8 mouse cellular contexts compared by ENCODE assay signal in genomic region chr11:26385971-26386370, GRCm38 (mm10). TPM values are rescaled to one million over a fixed set of nuclear protein-coding genes. Genes with fewer than 3 reads are reported as not detected.
DNase-seq lines count a peak whose midpoint lies in the region; ATAC-seq and TF ChIP-seq lines count a peak whose summit lies in the region.

Gene Fancl (plus strand): TSS chr11:26386135.

- no peaks in the 10 kb centered on the region for H3K9me3 ChIP-seq in limb, embryonic 10.5 days (replicated peaks)
- H3K9me3 ChIP-seq in neural tube, embryonic 15.5 days (replicated peaks): no peaks in the 10 kb centered on the region

- intact Hi-C loops in gastrocnemius, adult 2 months (cut with DNase I): loop anchor here (10.0 kb wide), 1 partner anchor 209 kb away; the partner anchor contains the start of genes Gm6899 and Vrk2
- intact Hi-C loops in gastrocnemius, postnatal 14 days (cut with DNase I; ENCODE audit: low total_unique reads): no loop called here

- peak within 1 kb of the TSS; percentile 74 for H3K9ac ChIP-seq in neural tube, embryonic 15.5 days (replicated peaks)

- WGBS in limb, embryonic 10.5 days: 91% methylated on average over 2 of the region's 2 CpGs
- 97% methylated on average over 2 of the region's 2 CpGs for WGBS in neural tube, embryonic 15.5 days

- H3K27ac ChIP-seq in gastrocnemius, adult 2 months: peak within 1 kb of the TSS; percentile 95
- H3K27ac ChIP-seq in embryonic fibroblast, embryonic 13.5 days (ENCODE audit: insufficient read depth, low read length): no peak within 1 kb of the TSS
- H3K27ac ChIP-seq in limb, embryonic 10.5 days: peak within 1 kb of the TSS; percentile 97
- H3K27ac ChIP-seq in neural tube, embryonic 15.5 days (replicated peaks): peak within 1 kb of the TSS; percentile 91

- H3K36me3 ChIP-seq in limb, embryonic 10.5 days: peaks cover 3% of the 10 kb centered on the region
- no peaks in the 10 kb centered on the region for H3K36me3 ChIP-seq in neural tube, embryonic 15.5 days

- peak within 1 kb of the TSS; percentile 89 for H3K4me3 ChIP-seq in gastrocnemius, adult 2 months
- H3K4me3 ChIP-seq in embryonic fibroblast, embryonic 13.5 days (ENCODE audit: insufficient read depth, low read length): peak within 1 kb of the TSS; percentile 80
- H3K4me3 ChIP-seq in limb, embryonic 10.5 days: peak within 1 kb of the TSS; percentile 65
- peak within 1 kb of the TSS; percentile 91 for H3K4me3 ChIP-seq in neural tube, embryonic 15.5 days (replicated peaks)

- no peak for ATAC-seq in neural tube, embryonic 15.5 days (ENCODE audit: low FRiP score)

- no peak for TF ChIP-seq CTCF in gastrocnemius, adult 2 months (IDR thresholded peaks at IDR 0.05)
- TF ChIP-seq CTCF in embryonic fibroblast, embryonic 13.5 days (IDR thresholded peaks at IDR 0.05; ENCODE audit: borderline replicate concordance, insufficient read depth, low read length): no peak

- H3K27me3 ChIP-seq in limb, embryonic 10.5 days (ENCODE audit: low read depth, poor library complexity, severe bottlenecking): no peaks in the 10 kb centered on the region
- no peaks in the 10 kb centered on the region for H3K27me3 ChIP-seq in neural tube, embryonic 15.5 days (replicated peaks)

- H3K4me2 ChIP-seq in neural tube, embryonic 15.5 days: peak within 1 kb of the TSS; percentile 73

- TF ChIP-seq POLR2A in embryonic fibroblast, embryonic 13.5 days (IDR thresholded peaks at IDR 0.05; ENCODE audit: low read depth, low read length): no peak

- no peaks in the 10 kb centered on the region for H3K4me1 ChIP-seq in embryonic fibroblast, embryonic 13.5 days (ENCODE audit: control insufficient read depth, insufficient read depth, low read length)
- H3K4me1 ChIP-seq in limb, embryonic 10.5 days: peaks cover 6% of the 10 kb centered on the region
- peaks cover 6% of the 10 kb centered on the region; the same call in 1 of the 2 replicates for H3K4me1 ChIP-seq in neural tube, embryonic 15.5 days

- DNase-seq in gastrocnemius, adult 2 months: no peak
- DNase-seq in gastrocnemius, postnatal 14 days: no peak
- peak; percentile 46 for DNase-seq in 416B (ENCODE audit: low read depth)
- no peak for DNase-seq in limb, embryonic 10.5 days (ENCODE audit: low spot score)
- no peak for DNase-seq in left cerebral cortex, adult 8-10 months (ENCODE audit: low spot score in 2 of 2)
- no peak for DNase-seq in embryo, embryonic 9.5 days (ENCODE audit: extremely low spot score)

RNA-seq across cellular contexts. Expression of gene Fancl, which starts in this region (rescaled TPM):
- 1 to 10 TPM; 3.2 to 4.6 TPM for total RNA-seq in gastrocnemius, adult 2 months (2021)
- 1 to 10 TPM; 3.5 to 4.6 TPM for total RNA-seq in gastrocnemius, postnatal 14 days (2021)
- 10.1 and 10.5 TPM in 2 replicates for polyA plus RNA-seq in embryonic fibroblast, embryonic 13.5 days (2011; ENCODE audit: insufficient read length, low read depth, missing spikeins)
- 32.2 and 34.9 TPM in 2 replicates for polyA plus RNA-seq in limb, embryonic 10.5 days (2016; fragmentation: Nextera tagmentation; extraction: Ambion mirVana)
- 13.4 and 17.1 TPM in 2 replicates for polyA plus RNA-seq in neural tube, embryonic 15.5 days (2015; fragmentation: Nextera tagmentation; extraction: Ambion mirVana)
- total RNA-seq in left cerebral cortex, adult 8-10 months (2022): 1 to 10 TPM; 8.1 to 9.9 (median 8.8) TPM
